Mouse (Mus musculus) heart, postnatal 4 days (tissue): ENCODE measurements at regions not wholly inside any gene's neighbourhood (a gene's known extent, or its start where the extent isn't known, plus 50 kb on each side); places are given as distances from the start of the nearest gene placed in this dataset.

Source experiments
- DNase-seq: peaks from one replicate; pipeline ENCODE4 v3.0.0; 2021

DNA sequence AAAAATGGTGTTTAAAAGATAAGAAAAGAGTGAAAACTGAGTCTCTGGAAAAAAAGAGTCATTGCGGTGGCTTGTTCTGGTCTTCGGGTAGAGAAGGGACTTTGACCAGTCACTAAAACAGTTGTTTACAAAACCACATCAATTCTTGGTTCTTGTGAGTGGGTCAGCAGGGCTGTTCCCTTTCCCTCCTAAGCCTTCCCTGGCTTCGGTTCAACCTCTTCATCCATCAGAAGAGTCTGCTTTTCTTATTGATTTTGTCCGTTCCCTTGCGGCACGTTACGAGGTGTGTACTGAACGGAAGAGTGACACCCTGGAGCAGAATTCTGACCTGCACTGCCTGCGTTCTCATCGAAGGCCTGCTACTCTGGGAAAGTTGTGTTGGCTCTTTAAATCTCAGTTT lies 229.1 kb upstream of the G2e3 start:
- no peak for DNase-seq

DNA sequence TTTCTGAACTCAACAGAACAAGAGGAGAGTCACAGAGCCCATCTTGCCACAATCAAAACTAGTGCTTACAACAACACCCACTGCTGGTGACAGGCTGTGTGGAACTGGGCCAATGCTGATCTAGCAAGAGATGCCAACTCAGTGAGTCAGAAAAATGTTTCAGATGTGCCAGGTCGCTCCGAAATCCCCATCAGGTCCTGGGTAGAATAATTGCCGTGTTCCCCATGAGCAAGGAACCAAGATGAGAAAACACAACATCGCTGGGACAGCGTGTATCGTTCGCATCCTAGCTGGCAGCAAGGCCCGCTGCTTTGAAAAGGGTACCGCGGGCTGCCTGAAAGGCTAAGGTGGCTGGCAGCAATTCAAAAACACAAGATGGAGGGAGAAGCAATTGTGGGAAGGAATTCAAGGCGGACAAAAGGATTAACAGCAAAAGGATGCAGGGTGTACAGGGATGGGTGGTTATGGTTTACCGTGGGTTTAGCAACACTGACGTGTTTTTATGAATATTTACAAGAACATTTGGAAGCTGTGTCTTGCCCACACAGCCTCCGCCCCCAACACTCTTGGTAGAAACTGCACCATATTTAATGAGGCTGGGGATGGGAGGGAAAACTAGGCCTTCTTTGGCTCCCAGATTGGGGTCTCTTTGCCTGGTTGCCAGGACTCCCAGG lies 229.7 kb upstream of the G2e3 start:
- peak; percentile 64 for DNase-seq

DNA sequence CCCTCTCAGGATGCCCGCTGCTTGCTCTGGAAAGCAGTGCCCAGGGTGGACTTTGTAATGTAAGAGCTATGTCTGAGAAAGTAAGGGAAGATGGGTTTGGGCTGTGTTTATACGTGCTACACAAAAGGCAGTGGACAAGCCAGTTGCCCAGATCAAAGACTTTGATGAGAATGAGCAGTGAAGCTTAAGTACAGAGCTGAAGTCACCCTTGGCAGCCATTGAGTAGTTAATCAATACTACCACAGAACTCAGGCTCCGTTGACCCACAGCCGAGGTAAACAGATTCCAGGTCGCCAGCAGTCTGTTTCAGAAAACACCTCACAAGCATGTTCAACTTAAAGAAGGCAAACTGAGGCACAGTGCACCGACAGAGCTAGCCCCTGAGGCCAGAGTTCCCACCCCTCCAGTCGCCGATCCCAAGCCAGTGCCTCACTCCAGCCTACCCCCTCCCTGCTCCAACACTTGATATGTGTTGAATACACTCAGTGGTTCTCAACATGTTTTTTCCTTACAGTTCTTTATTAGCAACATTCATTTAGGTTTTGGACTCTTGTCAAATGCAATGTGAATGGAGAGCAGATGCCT lies 230.3 kb upstream of the G2e3 start:
- no peak for DNase-seq

DNA sequence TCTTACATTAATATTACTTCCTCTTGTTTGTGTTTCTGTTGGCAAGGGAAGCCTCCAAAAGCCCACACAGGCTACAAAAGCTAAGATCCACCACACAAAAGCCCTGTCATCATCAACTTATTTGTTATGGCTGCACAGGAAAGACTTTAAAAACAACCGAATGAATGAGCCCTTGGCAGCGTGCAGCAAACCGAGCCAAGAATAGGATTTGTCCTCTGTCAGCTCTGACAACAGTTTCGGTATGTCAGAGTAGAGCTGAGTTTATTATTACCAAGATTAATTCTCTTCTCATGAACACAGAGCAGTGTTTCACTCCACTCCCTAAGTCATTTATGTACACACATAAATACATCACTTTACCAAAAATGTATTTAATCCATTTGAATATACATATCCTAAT lies 236.1 kb upstream of the G2e3 start:
- no peak for DNase-seq

DNA sequence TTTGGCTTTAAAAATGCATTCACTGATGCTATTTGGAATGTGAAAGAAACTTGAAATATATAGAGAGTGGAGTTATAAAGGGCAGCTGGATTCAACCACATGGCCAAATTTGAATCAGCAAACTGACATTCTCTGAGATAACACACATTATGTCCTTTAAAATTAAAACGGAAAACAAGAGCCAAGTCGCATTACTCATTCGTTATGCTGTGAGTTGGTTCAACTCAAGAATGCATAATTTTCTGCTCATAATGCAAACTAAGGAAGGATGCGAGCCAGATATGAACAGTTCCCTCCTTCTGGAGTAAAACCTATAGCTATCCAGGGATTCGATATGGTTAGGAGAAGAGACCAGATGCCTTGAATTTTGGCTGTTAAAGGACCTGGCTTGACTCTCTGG lies 239.8 kb upstream of the G2e3 start:
- no peak for DNase-seq

DNA sequence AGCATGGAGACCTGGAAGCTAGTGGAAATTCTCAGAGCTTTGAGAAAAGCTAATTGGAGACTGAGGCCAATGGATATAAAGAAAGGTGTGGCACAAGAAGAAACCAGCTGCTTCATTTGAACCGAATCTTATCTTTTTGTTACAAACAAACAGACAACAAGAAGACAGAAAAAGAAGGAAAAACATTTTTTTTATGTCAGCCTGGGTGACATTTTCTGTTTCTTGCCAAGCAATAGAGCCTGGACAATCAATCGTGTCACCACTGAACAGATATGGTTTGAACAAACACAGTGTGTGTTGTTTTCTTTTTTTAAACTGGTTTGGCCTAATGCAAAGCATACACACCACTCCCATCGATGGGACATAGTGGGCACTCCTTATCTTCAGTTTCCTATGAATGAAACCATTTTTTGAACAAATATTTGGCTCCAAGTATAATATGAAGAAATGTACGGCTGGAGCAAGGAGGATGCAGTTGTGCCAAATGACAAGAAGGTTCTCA lies 244.3 kb upstream of the G2e3 start:
- DNase-seq, result no peak

DNA sequence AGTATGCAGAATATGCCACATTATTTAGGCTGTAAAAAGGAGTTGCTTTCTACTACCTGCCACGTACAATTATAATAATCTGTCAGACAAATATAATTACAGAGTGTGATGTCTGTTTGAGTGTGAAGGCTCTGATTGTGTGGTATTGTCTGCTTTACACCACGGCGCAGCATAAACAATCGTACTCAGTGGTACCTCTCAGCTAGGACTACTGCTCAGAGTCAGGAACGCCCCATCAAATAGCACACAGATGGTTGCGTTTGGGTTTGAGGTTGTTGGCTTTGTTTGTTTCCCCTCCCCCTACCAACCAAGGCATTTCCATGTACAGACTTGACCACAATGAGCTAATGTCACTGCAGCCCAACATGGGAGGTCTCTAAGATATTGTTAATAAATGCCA lies 246.2 kb upstream of the G2e3 start:
- no peak for DNase-seq

DNA sequence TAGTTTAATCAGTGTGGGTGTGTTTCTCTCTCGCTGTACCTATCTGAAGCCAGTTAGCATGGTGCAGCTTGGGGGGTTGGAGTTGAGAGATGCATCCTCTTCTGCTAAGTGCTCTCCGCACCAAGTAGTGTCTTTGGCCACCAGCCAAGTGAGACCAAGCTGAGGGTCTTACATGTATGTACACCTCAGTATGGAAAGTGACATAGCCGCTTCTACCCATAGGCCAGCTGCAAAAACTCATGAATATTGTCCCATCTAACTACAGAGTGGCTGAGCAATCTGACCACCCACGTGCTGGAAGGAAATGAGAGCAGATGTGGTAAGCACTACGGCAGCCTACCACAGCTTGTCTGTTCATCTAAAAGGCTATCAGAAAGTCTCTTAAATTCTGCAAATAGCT lies 247.0 kb upstream of the G2e3 start:
- no peak for DNase-seq

DNA sequence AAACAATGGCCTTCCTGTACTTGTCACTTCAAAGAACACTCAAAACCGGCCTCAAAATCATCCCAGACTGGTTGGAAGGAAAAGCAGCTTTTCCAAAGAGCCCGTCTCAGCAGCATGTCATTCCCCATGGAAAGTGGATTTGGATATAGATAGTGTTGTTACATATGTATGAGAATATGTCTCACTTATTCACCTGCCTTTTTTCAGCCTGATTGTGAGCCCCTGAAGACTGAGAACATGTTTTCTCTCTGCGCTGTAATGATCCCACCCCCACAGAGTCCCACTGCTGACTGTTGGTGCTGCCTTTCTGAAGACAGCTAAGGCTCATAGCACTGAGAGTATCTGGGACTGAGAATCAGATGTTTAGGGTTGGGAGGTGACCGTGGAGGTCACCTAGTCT lies 251.9 kb upstream of the G2e3 start:
- no peak for DNase-seq

DNA sequence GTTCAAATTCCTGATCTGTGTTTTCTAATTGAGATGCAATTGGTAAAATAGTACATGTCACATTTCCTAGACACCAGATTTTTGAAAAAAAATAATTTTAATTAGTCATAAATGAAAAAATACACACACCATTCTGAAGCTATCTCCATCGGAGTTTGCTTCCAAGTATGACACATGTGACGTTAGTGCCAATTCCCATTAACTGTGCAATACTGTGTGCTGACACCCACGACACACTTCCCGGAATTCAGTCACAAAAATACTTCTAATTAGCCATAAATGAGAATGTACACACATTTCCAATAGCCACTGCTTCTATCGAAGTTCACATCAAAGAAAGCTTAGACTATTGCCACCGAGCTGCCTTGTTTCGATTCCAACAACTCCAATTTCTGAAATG lies 258.5 kb upstream of the G2e3 start:
- DNase-seq, result no peak

DNA sequence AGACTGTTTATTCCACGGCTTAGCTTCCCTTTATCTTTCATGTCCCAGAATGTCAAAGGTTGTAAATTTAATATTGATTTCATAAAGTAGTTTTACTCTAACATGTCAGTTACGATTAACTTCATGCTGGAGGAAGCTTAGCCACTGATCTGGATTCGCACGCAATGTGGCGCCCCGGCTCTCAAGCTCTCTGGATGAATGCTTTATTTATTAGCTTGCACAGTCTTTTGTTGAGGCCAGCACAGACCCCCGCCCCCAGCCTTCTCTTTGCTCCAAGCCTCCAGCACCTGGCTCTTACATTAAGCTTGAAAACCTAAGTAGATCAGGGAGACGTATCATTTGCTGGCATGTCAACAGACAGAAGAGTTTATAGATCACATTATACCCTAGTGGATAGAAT lies 266.1 kb upstream of the G2e3 start:
- no peak for DNase-seq

DNA sequence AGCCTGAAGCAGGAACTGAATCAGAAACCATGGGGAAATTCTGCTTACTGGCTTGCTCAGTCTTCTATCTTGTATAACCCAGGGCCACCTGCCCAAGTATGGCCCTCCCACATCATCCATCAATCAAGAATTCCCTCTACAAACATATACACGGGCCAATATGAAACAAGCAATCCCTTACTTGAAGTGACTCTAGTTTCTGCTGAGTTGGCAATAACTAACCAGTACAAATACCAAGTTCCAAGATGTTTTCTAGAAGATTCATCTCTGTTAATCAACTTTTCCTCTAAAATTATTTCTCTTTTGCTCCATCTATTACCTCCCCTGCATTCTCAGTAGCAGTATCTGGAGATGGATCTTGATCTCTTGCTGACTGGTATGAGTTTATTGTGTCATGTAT lies 274.4 kb upstream of the G2e3 start:
- no peak for DNase-seq

DNA sequence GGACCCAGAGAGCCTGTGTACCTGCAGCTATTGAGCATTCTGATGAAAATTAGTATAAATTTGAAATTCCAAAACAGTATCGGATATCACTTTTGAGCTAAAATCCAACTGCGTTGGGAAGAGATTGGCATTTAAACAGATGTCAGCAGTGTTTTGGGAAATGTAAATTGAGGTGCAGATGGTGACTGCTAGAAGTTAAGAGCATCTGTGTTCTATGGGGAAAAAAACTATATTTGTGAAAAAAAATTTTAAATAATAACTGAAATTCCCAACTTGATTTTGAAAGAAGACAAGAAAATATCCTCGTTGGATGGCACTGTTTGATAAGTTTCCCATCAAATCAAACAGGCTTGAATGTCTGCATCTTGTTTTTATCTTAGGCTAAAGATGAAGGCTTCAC lies 286.9 kb upstream of the G2e3 start:
- no peak for DNase-seq

DNA sequence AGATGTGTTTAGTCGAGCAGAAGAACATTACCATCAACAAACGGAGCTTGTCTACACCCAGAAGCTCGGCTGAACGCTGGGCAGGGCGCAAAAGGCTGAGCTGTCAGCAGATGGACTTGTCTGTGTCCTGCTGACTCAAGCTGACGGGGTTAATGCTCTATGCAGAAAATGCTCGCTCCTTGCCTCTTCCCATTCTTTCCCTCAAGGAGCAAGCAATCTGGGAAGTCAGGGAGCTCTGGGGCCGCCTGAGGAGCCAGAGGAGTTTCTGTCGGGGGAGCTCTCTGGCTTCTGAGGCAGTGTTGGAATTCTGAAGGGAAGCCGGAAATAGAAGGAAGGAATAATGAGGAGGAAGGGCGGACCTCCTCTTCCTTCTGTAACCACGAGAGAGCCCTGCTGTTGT lies 289.3 kb upstream of the G2e3 start:
- DNase-seq, result peak; percentile 43

DNA sequence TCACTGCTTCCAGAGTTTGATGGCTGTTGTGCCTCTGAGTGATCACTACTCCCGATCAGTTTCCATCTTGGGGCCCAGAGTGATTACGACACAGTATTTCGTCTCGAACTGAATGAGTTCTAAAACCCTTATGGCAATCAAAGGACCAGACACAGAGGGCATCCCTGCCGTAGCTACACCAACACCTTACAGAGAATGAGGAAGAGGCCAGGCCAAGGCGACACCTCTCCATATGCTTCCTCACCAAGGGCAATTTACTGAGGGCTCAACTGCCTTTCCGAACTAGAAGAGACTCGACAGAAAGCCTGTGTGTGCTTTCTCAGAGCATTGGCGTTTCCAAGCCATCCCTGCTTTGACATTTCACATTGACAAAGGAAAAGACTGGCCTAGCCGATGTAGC lies 289.8 kb upstream of the G2e3 start:
- no peak for DNase-seq

DNA sequence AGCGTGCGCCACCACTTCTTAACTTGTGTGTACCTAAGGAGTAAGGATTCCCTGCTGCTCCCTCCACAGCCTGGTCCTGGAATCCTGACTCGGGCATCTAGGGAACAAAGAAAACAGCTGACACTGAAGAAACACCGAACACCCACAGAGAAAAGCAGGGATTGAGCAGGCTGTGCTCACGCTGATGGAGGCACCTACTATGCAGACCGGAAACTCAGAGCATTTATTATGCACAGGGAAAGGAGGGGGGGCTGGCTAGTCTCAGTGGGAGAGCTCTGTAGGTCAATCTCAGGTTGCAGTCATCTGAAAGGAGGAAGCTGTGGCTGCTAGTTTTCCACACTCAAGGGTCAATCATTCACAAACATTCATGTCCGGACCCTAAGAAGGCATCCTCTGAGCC lies 300.7 kb upstream of the G2e3 start:
- no peak for DNase-seq

DNA sequence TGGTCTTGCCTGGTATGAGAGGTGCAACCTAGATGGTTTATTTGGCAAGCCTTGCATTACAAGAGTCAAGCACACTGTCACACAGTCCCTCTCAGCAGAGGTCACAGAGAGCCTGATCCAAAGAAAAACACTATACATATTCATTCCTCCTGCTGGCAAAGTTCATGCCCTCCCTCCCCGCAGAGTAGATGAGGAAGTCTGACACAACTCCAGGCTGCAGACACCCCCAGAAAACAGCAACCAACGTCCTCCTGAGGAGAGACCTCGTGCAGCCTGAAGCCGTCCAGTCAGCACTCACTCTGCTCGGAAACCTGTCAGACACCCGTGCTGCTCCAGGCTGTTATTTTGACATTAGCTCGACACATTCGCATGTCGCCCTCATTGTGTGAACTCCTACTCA lies 302.4 kb upstream of the G2e3 start:
- DNase-seq, result no peak

DNA sequence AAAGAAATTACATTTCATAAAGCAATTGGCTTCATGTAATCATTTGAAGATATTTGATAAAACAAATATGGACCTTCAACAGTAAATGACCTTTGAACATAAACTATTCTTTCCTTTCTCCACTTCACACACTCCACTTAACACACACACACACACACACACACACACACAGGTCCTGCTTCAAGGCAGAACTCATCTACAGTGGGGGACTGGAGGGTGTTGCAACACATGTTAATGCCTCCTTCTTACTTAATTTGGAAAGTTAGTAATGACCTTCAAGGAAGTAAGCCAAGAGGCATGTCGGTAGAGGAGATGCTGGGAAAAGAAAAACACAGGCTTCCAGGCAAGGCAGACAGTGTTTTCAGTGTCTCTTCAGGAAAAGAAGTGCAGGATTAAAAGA lies 302.8 kb upstream of the G2e3 start:
- DNase-seq, result no peak

DNA sequence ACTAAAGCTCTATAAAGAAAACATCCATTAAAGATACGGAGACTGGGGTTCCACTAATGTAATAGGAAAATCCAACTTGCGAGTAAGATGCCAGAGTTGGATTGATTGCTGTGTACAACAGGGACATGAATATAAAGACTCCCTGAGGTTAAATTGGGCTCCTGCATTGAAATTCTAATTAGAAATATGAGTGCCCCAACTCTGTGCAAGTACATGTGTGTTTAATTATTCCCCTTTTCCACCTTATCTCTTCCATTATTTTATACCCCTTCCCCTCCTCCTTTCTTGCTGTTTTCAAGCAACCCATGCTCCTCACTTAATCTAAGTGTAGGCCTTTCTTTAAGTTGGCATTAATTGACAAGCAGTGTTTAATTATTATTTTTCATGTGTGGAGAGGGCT lies 315.7 kb upstream of the G2e3 start:
- DNase-seq, result no peak

DNA sequence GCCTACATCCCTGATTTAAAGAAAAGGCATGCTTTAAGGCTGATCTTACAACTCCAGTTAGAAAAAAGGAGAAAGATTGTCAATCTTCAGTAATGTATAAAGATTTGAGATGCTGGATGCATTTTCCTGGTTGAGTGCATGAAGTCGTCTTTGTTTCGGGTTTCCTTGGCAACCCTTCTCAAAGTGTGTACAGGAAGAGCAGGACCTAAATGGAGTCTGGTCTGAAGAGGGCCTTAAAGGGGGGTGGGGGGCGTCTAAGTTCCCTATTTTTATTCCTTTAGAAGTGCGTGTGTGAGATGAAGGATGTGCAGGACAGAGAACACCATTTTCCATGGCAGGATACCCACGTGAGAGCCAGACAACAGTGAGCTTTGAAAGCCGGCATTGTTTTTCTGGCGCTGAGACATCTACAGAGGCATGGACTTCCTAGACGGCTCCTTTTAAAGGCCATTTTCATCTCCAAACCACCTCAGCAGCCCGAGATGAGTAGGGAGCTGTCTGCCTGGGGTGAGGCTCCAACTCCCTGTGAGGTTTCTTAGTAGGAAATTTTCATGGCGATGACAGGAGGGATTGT lies 319.2 kb upstream of the G2e3 start:
- DNase-seq, result no peak

DNA sequence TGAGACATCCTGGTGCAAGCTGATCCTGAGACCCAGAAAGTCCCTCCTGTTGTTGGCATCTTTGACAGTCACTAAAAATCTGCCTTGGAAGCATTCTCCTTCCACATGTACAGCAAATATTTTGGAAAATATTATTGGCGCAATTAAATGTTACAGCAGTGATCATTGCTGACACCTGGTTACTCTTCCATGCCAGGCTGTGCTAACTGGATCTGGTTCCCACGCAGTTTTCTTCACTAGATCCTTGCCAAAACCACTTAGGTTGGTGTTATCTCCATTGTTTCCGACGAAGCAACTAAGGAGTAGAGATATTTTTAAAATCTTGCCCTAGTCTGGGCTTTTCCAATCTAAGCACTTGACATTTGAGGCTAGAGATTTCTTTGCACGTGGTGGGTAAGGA lies 321.8 kb upstream of the G2e3 start:
- no peak for DNase-seq

DNA sequence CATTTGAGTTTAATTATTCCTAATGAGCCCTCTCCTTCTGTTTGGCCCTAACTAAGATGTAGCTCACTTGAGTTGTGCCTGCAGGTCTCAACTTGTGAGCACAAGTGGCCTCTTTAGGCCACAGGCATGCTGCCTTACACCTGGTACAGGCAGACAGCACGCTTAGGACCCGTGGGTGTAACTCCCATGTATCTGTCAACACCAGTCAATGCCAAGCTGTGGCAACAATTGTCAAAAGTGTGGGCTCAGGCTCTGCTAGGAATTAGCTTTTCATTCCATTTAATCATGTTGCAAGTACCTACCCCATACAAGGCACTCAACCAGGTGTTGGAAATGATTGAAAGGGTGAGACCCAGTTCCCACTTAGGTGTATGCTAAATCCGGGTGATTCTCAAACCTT lies 322.3 kb upstream of the G2e3 start:
- no peak for DNase-seq

DNA sequence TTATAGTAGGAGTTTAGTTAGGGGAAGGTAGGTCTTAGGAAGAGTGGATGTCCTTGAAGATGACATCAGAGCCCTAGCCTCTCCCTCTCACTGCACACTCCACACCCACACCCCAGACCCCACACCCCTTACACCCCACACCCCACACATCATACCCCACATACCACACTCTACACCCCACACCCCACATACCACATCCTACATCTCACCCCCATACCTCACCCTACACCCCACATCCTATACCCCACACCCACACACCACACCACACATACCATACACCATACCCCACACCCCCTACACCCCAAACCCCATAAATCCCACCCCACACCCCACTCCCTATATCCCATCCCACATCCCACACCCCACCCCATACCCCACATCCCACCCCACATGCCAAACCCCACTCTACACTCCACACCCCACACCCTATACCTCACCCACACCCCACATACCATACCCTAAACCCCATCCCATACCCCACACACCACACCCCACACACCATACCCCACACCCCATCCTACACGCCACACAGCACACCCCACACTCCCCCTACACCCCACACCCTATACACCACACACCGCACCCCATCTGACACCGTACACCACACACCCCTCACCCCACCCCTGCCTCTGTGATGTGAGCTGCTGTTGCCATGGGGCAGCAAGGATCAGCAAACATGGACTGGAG lies 323.7 kb upstream of the G2e3 start:
- DNase-seq, result no peak

DNA sequence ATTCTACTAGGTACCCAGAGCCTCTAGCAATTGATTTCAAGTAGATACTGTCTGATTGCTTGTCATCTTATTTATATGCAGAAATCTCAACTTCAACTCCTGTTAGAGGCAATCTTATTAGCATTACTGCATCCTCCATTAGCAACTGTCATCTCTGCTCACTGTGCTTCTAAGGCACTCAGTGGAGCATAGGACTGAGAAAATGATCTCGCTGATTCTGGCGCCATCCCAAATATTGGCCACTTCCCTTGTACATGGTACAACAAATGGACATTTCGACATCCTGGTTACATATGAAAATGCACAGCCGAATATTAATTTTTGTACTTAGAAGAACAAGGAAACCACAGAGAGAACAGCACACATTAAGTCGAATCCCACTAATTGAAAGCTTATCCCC lies 329.7 kb upstream of the G2e3 start:
- no peak for DNase-seq
